Mouse (Mus musculus) brain, embryonic 18.5 days (tissue): Measurements from ENCODE around the gene Tbx2.

Experiments
- DNase-seq: peaks from one replicate; pipeline ENCODE4 v3.0.0-alpha.2; 2012; ENCODE audit warnings: low read depth, low spot score

The Tbx2 gene

DNA sequence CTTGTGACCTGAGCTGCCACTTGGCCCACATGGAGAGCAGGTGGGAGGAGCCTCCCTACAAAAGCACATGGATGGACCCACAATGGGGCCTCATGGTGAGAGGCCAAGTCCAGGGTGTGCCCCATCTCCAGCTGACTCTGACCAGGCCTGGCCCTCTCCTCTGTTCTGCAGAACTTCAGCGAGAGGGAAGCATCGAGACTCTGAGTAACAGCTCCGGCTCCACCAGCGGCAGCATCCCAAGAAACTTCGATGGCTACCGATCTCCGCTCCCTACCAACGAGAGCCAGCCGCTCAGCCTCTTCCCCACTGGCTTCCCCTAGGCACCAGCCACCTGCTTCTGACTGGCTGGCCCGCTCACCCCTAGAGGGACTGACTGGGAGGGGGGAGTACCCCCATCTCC, 7.3 kb upstream of the Tbx2 start:
- DNase-seq, result no peak

- no peak for DNase-seq
These were observed 6.5 kb upstream of the Tbx2 start for GRCm38 (mm10) chr11:85825823-85826222.

DNA sequence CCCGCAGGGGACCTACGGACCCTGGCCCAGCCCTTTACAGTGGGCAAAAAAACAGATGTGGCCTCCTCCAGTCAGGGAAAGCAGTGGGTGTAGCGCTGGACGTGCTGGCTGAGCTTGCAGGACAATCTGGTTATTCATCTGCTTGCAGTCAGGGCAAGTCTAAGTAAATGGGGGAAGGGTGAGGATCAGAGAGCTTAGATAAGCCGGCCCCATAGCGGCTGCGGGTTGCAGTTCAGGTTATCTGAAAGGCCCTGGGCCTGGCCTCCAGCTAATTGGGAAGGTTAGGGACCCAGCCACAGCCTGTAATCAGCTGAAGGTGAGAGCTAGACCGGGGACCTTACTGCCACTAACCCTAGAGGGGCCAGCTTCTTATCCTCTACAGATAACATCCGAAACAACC, 5.0 kb upstream of the Tbx2 start:
- no peak for DNase-seq

- DNase-seq, result no peak
These were observed 3.4 kb upstream of the Tbx2 start for GRCm38 (mm10) chr11:85828691-85829519.

- DNase-seq, result no peak
These were observed 2.6 kb upstream of the Tbx2 start for GRCm38 (mm10) chr11:85829520-85830440.

- no peak for DNase-seq
These were observed 1.4 kb upstream of the Tbx2 start for GRCm38 (mm10) chr11:85830901-85831341.

DNA sequence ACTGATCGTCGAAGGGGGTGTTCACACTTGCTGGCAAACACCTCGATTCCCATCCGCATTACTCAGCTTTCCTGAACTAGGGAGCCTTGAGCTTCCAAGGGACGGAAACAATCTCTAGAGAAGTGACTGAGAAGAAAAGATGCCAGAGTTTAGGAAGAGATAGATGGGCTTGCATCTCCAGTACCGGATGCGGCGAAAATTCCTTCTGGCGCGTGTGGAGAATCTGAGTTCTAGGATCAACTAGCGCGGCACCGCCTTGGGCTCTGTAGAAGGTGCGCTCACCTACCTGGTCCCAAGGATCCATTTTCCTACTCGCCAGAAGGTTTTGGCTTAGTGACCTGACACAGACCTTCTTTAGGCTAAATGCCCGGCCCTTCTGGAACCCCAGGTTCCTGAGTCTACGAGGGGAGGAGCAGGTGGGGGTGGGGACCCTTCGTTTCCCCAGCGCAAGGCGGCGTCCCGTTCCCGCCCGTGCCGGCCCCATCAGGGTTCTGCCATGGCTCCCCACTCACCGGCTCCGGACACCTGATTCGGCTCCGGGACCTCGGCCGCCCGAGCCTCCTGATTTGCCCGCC, 608 bp upstream of the Tbx2 start:
- DNase-seq, result no peak

- DNase-seq, result no peak
These were observed 750 bp downstream of the Tbx2 start for GRCm38 (mm10) chr11:85833081-85833521.

GRCm38 (mm10) chr11:85833761-85834385, 1.5 kb downstream of the Tbx2 start:
- DNase-seq, result no peak

DNA sequence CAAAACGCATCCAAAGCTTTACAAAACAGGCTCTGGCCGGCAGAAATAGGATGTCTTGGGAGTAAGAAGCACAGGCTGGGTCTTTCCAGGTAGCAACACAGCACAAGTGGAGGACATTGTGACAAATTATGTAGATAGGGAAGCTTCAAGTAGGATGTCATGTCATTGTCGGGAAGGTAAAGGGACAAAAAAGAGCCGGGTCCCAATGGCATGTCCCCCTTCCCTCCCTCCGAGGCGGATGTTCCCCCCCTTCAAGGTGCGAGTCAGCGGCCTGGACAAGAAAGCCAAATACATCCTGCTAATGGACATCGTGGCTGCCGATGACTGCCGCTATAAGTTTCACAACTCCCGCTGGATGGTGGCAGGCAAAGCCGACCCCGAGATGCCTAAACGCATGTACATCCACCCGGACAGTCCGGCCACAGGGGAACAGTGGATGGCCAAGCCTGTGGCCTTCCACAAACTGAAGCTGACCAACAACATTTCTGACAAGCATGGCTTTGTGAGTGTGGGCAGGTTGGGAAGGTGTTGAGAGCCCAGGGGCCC, 2.1 kb downstream of the Tbx2 start:
- no peak for DNase-seq

GRCm38 (mm10) chr11:85835001-85835752, 2.8 kb downstream of the Tbx2 start:
- no peak for DNase-seq

- DNase-seq, result no peak
These were observed 3.6 kb downstream of the Tbx2 start for GRCm38 (mm10) chr11:85835753-85836522.

GRCm38 (mm10) chr11:85836523-85837290, 4.4 kb downstream of the Tbx2 start:
- no peak for DNase-seq

DNA sequence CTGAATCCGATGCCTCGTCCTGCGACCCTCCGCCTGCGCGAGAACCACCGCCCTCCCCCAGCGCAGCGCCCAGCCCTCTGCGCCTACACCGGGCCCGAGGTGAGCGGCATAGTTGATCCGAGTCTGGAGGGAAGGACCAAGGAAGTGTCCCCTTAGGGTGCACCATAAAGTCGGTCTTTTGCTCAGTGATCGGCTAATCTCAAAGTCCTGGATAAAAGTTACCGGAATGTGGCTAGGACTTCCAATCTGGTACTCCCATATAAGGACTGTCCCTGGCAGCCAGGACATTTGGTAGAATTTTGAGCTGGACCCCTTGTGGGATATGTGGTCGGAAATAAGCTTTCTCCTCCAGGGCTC, 4.9 kb downstream of the Tbx2 start:
- no peak for DNase-seq

GRCm38 (mm10) chr11:85837648-85838423, 5.5 kb downstream of the Tbx2 start:
- no peak for DNase-seq

GRCm38 (mm10) chr11:85838424-85839257, 6.3 kb downstream of the Tbx2 start:
- no peak for DNase-seq

DNA sequence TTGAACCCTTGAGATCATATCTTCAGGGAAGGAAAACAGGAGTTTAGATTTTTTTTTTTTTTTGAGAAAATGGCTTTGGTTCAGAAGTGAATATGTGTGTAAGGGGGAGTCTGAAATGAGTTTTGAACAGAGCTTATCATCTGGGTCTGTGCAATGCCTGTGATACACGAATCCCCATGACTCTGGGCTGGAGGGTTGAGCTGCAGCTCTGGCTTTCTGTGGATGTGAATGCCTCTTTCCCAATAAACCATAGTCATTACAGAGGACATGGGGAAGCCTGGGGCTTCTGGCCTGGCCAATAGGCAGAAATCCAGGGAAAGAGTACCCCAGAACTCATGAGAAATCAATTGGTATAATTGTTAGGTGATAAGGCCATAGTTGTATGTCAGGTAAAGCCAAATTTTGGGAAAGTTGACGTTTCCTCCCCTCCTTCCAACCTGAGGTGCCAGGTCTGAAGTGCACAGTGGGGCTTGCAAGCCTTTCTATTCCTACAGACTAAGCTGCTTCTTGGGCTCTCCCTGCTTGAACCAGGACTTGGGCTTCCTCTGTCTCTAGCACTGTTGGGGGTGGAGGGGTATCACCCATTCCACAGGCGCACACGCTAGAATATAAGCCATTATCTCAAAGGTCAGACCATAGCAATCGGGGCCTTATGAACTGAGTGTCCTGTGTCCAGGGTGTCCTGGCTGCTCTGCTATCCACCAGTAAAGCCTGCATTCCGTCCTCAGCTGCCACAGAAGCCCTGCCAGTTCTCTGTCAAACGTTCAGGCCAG, 7.1 kb downstream of the Tbx2 start:
- no peak for DNase-seq
